Mouse (Mus musculus): ENCODE results near the gene Hes2. TPM values are rescaled to one million over a fixed set of nuclear protein-coding genes. Genes with fewer than 3 reads are reported as not detected.

Gene Hes2
- polyA plus RNA-seq (2017; shearing (Covaris generic)): not detected

DNA sequence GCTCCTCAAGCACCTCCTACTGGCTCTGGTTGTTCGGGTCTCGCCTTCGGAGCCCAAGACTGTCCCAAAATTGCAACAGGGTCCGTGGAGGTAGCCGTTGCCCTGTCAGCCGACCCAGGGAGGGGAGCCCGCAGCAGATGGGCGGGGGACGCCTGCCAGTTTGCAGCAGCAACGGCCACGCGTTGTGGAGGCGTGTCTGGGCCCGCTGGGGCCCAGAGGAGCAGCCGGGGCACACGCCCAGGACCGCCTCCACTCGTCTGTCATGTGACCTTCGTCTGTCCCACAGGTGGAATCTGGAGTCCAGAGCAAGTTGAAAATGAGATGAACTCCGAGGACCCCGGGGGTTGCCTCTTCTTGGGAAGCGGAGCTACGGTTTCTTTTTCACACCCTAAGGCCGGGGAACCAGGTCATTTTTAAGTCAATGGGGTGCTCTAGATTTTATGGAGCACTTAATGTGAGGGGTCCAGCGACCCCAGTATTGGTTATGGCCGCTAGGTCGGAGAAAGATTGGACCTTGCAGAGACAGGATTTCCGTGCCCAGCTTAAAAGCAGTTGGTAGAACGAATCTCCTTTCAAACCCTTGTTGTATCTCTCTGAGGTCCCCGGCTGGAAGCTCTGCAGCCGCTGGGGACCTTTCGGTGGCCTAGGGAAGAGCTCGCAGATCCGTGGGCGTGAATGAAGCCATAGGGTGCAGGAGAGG, at the start of gene Hes2:
TSS of gene Hes2 (plus strand) at position 283 of the 700 bp plus-strand sequence.
- ATAC-seq: no peak

- no peak for ATAC-seq
These were observed 49.2 kb upstream of the Hes2 start for GRCm38 (mm10) chr4:152109509-152109908.

DNA sequence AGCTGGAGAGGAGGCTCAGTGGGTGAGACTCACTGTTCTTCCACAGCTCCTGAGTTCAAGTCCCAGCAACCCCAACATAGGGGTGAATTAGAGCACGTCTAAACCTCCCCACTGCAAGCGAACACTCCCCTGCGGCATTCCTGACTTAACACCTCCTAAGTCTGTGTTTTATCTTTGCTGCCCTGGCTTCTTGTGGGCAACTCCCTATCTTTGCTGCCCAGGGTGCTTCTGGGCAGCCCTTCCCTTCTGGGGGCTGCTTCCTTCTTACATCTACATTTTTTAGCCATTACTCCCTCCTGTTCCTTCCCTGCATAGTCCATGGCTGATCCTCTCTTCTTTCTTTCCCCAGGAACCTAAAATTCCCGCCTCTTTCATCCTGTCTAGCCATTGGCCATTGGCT, 48.0 kb upstream of the Hes2 start:
- ATAC-seq: no peak

GRCm38 (mm10) chr4:152112329-152112728, 46.3 kb upstream of the Hes2 start:
- no peak for ATAC-seq

- ATAC-seq: no peak
These were observed 44.6 kb upstream of the Hes2 start for GRCm38 (mm10) chr4:152114080-152114479.

DNA sequence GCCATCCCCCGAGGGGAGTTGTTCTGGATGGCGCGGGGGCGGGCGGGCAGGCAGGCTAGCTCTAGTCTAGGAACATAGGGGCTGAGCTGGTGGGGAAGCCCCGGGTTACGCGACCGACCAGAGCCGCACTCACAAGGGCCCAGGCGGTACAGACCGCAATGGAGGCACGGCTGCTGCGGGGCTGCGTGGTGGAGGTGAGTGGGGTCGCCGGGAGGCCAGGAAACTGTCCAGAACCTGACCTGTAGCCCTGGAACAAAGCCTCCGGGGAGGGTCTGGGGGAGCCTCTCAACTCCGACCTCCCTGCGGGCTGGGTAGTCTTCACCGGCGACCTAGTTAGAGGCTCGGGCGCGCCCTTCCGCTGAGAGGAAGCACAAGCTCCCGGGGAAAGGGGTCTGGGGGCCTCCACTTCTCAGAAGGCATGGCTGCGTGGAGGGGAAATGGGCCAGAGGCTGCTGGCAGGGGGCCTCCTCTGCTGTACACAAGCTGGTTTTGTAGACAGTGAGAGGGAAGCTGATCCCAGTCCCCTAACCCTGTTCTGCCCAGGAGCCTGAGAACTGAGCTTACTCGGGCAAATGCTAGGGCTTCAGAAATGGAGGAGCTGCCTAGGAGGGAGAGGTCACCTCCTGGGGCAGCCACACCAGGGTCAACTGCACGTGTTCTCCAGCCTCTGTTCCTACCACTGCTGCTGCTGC, 42.6 kb upstream of the Hes2 start, which contains the start of gene Tnfrsf25:
TSS of gene Tnfrsf25 (plus strand) at position 14 of the 692 bp plus-strand sequence.
- ATAC-seq: peak; percentile 59

GRCm38 (mm10) chr4:152117538-152117937, 41.1 kb upstream of the Hes2 start:
- no peak for ATAC-seq

- no peak for ATAC-seq
These were observed 39.0 kb upstream of the Hes2 start for GRCm38 (mm10) chr4:152119396-152120292.

DNA sequence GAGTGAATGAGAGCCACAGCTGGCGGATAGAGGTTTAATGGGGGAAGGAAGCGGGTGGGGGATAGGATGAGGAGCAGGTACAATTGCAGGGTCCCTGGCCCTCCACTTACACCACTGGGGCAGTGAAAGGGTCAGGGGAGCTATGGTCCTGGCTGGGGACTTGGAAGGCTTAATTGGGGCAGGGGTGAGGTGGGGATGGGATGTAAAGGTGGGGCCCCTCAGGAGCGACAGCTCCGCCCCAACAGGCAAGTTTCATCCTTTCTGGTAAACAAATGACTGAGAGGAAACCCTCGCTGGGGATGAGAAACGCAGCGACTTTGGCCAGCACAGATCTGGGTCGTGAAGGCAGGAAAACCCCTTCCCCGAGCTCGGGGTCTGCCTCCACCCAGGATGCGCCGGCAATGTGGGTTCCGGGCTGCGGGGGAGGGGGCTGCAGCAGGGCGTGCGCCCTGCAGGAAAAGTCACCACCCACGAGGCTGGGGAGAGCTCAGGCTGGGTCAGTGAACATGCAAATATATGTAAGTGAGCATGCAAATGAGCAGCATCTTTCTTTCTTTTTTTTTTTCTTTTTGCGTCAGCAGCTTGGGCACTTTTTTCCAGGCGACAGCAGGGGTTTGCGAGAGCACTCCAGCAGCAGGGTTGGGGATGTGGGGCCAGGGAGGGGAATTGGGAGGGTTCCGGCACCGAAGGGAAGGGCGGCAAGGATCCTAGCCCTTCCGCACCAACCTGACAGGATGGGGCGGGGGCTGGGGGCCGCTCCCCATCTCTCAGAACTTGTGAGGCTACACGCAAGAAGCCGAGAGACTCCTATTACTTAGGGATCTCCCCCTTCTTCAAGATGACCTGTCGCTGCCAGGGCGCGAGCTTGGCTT, 38.1 kb upstream of the Hes2 start:
- ATAC-seq: peak; percentile 62

GRCm38 (mm10) chr4:152121183-152121505, 37.5 kb upstream of the Hes2 start:
- ATAC-seq: no peak

DNA sequence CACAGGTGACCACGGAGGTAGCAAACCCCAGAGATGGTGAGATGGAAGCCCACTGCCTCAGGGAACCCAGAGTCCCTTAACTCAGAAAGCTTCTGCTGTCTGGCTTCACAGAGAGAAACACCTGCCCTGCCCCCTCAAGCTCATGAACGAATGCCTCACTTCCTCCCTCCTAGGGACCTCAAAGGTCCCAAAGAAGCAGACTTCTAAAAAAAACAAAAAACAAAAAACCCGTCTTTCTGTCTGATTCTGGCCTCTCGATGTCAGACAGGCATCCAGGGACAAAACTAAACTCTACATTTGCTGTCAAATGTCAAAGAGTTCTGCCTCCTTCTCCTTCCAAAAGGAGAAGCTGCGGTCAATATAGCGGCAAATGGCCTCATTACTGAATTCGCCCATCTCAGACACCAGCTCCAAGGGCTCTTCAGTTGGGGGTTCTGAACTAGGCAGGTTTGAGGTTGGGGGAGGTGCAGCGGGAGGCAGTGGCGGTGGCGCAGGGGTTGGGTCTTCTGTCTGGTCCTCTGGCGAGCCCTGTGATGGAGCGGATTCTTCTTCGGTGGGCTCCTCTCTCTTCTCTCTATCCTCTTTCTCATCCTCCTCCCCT, 34.2 kb upstream of the Hes2 start:
- no peak for ATAC-seq

GRCm38 (mm10) chr4:152125161-152126025, 33.3 kb upstream of the Hes2 start:
- ATAC-seq: peak; percentile 36

DNA sequence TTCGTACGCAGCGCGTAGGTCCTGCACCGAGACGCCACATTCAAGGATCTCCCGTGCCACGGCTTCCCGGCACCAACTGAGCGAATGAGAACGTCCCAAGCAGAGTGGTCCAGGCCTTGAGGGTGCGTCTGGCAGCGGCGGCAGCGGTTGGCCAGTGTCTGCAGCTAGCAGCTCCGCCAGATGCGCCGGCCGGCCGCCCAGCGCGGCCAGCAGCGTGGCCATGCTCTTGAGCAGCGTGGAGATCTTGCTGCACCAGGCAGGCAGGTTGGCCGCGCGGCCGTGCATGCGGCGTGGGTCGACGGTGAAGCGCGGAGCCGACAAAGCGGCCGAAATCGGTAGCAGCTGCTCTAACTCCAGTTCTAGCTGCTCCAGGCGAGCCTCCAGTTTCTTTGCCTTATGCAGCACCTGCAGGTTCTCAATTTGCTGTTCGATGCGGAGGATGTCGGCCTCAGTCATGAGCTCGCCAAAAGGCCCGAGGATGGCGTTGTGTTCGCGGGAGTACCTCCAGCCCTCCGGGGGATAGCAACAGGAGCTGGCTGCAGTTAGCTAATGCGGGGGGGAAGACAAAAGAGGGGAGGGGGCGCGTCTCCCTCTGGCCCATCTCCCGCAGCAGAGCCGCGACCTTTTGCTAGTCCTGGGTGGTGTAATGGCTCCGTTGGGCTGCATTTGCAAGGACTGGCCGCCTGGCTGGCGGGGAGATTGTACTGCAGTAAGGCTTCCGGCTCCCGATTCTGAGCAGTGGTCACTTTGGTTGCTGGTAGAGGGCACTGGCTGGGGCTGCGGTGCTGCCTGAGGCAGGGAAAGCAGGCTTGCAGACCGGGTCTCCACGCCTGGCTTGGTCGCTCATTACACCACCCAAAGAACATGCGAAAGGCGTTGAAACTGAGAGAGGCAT, 32.4 kb upstream of the Hes2 start:
- ATAC-seq: no peak

DNA sequence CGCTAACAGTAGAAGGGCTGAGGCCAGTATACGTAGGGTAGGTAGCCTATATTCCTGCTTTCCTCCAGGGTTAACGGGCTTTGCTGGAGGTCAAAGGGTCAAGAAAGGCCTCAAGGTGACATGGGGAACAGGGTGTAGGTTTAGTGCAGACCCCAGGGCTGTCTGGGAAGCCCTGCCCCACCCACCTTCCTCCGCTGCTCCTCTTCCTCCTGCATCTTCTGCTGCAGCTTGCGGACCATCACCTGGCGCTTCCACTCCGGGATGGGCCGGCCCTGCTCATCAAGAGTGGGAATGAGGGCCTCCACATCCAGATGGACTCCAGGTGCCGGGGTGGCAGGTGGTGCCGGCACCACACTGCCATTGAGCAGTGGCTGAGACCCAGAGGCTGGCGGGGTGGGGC, 30.8 kb upstream of the Hes2 start:
- ATAC-seq: no peak

GRCm38 (mm10) chr4:152128784-152129183, 29.9 kb upstream of the Hes2 start:
- ATAC-seq: no peak

- ATAC-seq: no peak
These were observed 29.2 kb upstream of the Hes2 start for GRCm38 (mm10) chr4:152129395-152129930.

DNA sequence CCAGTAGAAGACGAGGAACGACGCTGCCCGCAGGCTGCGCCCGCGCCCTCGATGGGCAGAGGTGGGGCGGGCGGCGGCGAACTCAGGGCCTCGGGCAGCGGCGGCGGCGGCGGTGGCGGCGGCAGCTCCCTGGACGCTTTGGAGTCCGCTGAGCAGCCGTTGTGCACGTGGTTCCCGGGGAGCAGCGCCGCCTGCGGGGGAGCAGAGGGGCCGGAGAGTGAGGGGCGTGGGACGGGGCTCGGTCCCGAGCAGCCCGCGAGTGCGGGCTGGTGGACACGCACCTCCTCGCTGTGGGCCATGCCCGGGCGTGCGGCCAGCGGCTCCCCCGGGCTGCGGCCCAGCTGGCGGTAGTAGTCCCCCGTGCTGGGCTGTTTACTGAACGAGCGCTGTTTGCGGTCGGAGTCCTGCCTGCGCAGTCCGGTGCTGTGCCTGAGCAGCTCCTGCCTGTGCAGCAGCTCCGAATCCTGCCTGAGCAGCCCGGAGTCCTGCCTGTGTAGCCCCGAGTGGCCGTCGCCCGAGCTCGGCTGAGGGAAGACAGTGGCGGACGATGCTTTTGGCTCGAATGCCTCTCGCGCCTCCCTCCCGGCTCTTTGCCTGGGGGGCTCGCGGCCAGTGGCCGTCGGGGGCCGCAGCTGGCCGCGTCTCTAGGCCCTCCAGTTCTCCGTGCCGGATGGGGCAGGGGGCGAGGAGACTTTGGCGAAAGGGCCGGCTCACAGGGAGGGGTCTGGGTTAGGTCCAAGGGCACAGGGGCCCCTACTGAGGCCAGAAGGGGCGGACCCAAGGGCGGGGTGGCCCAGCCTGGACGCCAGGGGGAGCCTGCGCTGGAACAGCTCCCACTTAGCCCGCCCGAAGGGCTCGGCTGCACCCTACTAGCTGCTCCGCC, 27.7 kb upstream of the Hes2 start:
- peak; percentile 67 for ATAC-seq
